Mouse (Mus musculus): Measurements from ENCODE around the gene Cox19.

DNA sequence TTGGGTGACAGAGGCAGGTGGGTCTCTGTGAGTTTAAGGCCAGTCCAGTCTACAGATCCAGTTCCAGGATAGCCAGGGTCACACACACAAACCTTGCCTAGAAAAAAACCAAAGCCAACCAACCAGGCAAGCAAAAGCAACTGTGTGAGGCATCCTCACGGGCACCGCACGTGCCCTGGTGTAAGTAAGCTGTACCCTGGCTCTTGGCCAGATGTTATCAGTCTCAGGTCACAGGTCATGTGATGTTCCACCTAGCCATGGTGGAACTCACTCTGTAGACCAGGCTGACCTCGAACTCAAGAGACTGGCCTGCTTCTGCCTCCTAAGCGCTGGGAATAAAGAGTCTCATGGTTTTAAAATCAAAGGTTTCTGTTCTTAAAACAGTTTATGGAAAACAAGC is 8.0 kb upstream of the Cox19 start:
- TF ChIP-seq CTCF (IDR thresholded peaks at IDR 0.05; ENCODE audit: low read depth, low read length): no peak
- TF ChIP-seq POLR2A (IDR thresholded peaks at IDR 0.05; ENCODE audit: insufficient read depth, low read length): no peak
- no peak for TF ChIP-seq EP300 (IDR thresholded peaks at IDR 0.05; ENCODE audit: insufficient read depth, low read depth, low read length)
